Mouse (Mus musculus): ENCODE data around the gene Bpifb3.

The Bpifb3 gene

DNA sequence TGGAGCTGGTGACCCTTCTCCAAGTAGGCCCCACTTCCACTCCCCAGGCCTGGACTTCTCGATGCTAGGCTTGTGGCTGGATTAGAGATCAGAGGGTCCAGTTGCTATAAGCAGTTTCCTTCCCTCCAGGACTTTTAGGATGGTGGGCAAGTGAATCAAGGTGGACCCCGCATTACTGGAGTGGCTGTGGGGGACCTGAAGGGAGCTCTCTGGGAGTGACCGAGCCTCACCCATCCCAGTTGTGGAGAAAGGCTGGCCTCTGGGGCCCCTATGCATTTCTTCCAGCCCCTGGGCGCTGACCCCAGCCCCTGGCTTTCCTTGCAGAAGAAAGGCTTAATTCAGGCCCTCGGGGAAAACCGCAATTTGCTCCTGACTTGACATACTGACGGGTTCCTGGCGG lies at the start of gene Bpifb3:
TSS of gene Bpifb3 (plus strand) at position 301 of the 400 bp plus-strand sequence.
- DNase-seq (ENCODE audit: low spot score in 2 of 2) = no peak

- no peak for DNase-seq (ENCODE audit: low spot score in 2 of 2)
Observed at GRCm38 (mm10) chr2:153870984-153871383, 47.0 kb upstream of the Bpifb3 start, which contains the start of gene Sun5. Sun5 (minus strand) TSS chr2:153871084.

- no peak for DNase-seq (ENCODE audit: low spot score in 2 of 2)
Observed at GRCm38 (mm10) chr2:153874745-153875144, 43.3 kb upstream of the Bpifb3 start, which contains the start of gene Bpifb2. Bpifb2 (plus strand) TSS chr2:153875045.

DNA sequence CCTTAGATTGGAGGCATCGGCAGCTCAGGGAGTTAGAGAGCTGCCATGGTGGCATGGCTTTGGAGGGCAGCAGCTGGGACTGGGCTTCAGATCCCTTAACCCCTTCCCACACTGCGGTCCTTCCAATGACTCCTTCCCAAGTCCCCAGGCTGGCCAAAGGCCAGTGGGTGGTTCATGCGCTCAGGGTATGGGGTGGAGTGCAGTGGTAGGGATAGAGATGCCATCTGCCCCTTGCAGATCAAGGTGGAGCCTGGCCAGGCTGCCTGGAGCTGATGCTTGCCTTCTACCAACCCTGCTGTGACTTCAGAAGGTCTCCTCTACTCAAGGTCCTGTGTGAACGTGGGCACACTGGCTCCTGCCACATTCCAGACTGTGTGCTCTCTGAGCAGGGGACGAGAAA lies 18.9 kb upstream of the Bpifb3 start:
- DNase-seq (ENCODE audit: low spot score in 2 of 2) = no peak

- no peak for DNase-seq (ENCODE audit: low spot score in 2 of 2)
Observed at GRCm38 (mm10) chr2:153900088-153900487, 17.9 kb upstream of the Bpifb3 start, which contains the start of gene Bpifb6. Bpifb6 (plus strand) TSS chr2:153900388.

GRCm38 (mm10) chr2:153902726-153903125 lies 15.3 kb upstream of the Bpifb3 start:
- DNase-seq (ENCODE audit: low spot score in 2 of 2) = no peak

DNA sequence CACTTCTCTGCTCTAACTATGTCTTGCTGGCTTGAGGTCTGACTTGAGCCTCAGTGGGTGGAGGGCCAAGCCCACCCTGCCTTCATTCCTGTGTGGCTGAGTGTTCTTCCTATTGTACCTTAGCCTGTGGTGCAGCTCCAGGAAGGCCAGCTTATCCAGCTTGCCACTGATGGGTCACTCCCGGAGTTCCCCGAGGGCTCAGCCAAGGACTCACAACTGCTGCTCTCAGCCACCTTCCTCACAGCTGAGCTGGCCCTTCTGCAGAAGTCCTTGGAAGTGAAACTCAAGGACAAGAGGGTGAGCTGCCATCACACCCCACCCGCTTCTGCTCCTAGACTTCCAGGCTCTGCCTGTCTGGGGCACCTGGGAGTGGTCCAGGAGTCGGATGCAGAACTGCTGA lies 11.4 kb upstream of the Bpifb3 start:
- DNase-seq (ENCODE audit: low spot score in 2 of 2) = no peak

- DNase-seq (ENCODE audit: low spot score in 2 of 2) = peak; percentile 7 to 39
Observed at GRCm38 (mm10) chr2:153914151-153914550, 3.9 kb upstream of the Bpifb3 start.

DNA sequence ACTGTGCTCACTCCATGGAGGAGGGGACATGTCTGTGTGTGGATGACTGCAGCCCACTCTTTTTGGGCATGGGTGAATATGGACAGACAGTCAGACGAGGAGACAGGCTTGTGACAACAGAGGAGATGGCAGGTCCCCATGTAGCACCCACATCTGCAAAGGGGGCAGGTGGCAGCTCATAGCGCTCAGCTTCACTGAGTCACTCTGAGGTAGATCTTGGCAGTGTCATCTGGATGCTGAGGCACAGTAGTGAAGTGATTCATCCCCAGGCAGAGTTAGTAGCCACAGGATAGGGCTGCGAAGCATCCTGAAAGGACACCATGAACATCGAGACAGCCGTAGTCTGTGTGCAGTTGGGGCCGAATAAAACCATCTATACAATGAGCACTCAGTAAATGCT lies 3.2 kb downstream of the Bpifb3 start:
- DNase-seq (ENCODE audit: low spot score in 2 of 2) = peak; percentile 25 to 40

DNA sequence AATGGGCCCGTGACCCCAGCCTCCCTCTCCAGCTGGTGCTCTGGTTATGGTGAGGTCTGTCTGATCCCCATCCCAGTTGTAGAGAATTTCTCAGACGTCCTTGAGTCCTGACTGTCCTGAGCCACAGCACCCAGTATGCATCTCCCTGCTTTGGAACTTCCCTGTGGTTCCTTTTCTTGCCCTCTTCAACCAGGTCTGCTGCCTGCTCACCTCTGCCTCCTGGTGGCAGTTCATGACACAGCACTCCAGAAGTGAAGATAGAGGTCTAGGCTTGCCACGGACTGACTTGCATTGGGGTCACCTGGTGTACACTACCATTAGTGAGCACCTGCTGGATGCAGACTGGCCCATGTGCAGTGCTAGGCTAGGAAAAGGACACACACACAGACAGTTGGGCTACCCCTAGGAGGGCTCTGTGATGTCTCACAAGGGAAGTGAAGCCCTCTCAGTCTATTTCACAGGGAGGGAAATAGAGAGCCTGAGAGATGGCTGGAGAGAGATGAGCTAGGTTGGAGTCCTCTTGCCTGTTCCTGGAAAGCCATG lies 11.9 kb downstream of the Bpifb3 start:
- DNase-seq (ENCODE audit: low spot score in 2 of 2) = peak; percentile 29 to 40

- DNase-seq (ENCODE audit: low spot score in 2 of 2) = no peak
Observed at GRCm38 (mm10) chr2:153931125-153931524, 13.1 kb downstream of the Bpifb3 start.

DNA sequence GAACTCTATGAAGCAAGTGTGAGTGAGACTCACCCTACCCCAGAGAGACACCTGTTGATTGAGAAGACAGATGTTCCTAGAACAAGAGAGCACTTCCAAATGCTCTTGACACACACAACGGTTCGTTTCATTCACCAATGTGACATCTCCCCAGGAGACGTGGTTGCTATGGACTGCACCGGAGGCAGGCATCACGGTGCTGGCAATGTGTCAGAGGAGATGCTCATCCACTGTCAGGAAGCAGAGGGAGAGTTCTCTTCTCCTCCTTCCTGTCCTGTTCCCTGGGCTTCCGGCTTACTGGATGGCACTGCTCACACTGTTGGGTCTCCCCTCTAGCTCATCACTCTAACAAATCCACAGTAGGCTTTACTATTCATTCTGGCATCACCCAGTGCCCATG lies 15.3 kb downstream of the Bpifb3 start:
- no peak for DNase-seq (ENCODE audit: low spot score in 2 of 2)

- DNase-seq (ENCODE audit: low spot score in 2 of 2) = no peak
Observed at GRCm38 (mm10) chr2:153935348-153935747, 17.3 kb downstream of the Bpifb3 start.

DNA sequence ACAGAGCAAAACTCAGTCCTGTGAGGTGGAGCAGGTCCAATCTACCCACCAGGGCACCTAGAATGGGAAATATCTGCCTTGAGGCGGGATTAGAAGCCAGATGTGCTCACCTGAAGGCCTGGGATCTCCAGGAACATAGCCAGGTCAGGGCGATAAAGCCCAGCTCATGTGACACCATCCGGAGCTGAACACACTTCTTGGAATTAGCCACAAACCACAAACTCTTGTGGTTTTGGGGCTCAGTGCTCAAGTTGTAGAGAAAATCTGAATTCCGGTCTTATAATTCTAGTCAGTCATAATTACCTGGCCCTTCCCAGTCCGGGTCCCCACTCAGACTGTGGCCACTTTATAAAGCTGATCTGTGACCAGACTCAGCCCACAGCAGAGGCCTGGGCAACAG lies 19.8 kb downstream of the Bpifb3 start, which contains the start of gene Bpifb4:
TSS of gene Bpifb4 (plus strand) at position 370 of the 400 bp plus-strand sequence.
- no peak for DNase-seq (ENCODE audit: low spot score in 2 of 2)

GRCm38 (mm10) chr2:153943537-153943936 lies 25.5 kb downstream of the Bpifb3 start:
- DNase-seq (ENCODE audit: low spot score in 2 of 2) = peak; percentile 61 to 65

GRCm38 (mm10) chr2:153944567-153944966 lies 26.5 kb downstream of the Bpifb3 start:
- no peak for DNase-seq (ENCODE audit: low spot score in 2 of 2)

GRCm38 (mm10) chr2:153952897-153953296 lies 34.9 kb downstream of the Bpifb3 start:
- peak; percentile 59 to 85 for DNase-seq (ENCODE audit: low spot score in 2 of 2)

- no peak for DNase-seq (ENCODE audit: low spot score in 2 of 2)
Observed at GRCm38 (mm10) chr2:153953836-153954235, 35.8 kb downstream of the Bpifb3 start.

- peak; percentile 42 to 54 for DNase-seq (ENCODE audit: low spot score in 2 of 2)
Observed at GRCm38 (mm10) chr2:153962821-153963331, 44.8 kb downstream of the Bpifb3 start.

- peak in 1 of 2 experiments; percentile 41 for DNase-seq (ENCODE audit: low spot score in 2 of 2)
Observed at GRCm38 (mm10) chr2:153963334-153963733, 45.3 kb downstream of the Bpifb3 start.

DNA sequence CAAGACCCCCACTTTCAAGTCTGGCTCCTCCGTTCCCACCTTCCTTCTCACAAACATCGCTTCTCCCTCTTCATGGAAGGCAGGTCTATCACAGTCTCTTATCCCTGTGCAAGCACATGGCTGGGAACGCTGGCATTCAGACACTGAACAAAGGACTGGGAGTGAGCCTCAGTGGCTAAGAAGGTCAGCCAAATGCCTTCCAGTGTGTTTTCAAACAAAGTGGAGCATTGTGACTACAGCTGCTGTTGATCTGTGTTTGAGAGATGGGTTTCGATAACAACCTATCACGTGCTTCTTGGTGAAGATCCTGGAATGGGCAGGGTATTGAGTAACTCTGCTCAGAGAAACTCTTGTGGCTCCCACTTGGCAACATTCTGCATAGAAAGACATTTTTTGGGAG lies 52.2 kb downstream of the Bpifb3 start:
- no peak for DNase-seq (ENCODE audit: low spot score in 2 of 2)

- no peak for DNase-seq (ENCODE audit: low spot score in 2 of 2)
Observed at GRCm38 (mm10) chr2:153974582-153974981, 56.6 kb downstream of the Bpifb3 start, which contains the start of gene Bpifa6. Bpifa6 (plus strand) TSS chr2:153974945.

Data from frontal cortex, postnatal 36 days (tissue).